Mouse (Mus musculus) liver, adult 2 months (tissue): ENCODE results near the gene Maea. TPM values are rescaled to one million over a fixed set of nuclear protein-coding genes. Genes with fewer than 3 reads are reported as not detected.

ENCODE experiments used
- DNase-seq: peaks from one replicate; pipeline ENCODE4 v3.0.0-alpha.2; 2011; ENCODE audit warnings: low read depth, low spot score; ENCODE audit errors: extremely low read depth
- H3K27ac ChIP-seq: fragments of 200-500 bp; replicated peaks from 2 replicates; pipeline ENCODE4 v1.5.1; 2012; ENCODE audit warnings: low read depth, mild to moderate bottlenecking, control low read depth, inconsistent platforms, low read length; ENCODE audit not compliant: insufficient read depth
- H3K27me3 ChIP-seq: fragments of 200-500 bp; 2 replicates; pipeline ENCODE4 v1.6.1; 2012; ENCODE audit warnings: mild to moderate bottlenecking, moderate library complexity, low read length, inconsistent platforms; ENCODE audit not compliant: control insufficient read depth, insufficient read depth
- H3K36me3 ChIP-seq: fragments of 200-500 bp; 2 replicates; pipeline ENCODE4 v1.6.1; 2012; ENCODE audit warnings: low read length, inconsistent platforms; ENCODE audit not compliant: control insufficient read depth, insufficient read depth
- H3K4me1 ChIP-seq: fragments of 200-500 bp; 2 replicates; pipeline ENCODE4 v1.6.1; 2011; ENCODE audit warnings: low read length; ENCODE audit not compliant: control insufficient read depth, insufficient read depth
- H3K4me3 ChIP-seq: fragments of 200-500 bp; 2 replicates; pipeline ENCODE4 v1.5.1; 2011; ENCODE audit warnings: low read depth, mild to moderate bottlenecking, control low read depth, low read length, moderate library complexity; ENCODE audit not compliant: insufficient read depth
- H3K79me2 ChIP-seq: fragments of 200-500 bp; 2 replicates; pipeline ENCODE4 v1.6.1; 2012; ENCODE audit warnings: inconsistent platforms, mild to moderate bottlenecking, low read length, moderate library complexity; ENCODE audit not compliant: control insufficient read depth, insufficient read depth
- H3K9ac ChIP-seq: fragments of 200-500 bp; 2 replicates; pipeline ENCODE4 v1.6.1; 2012; ENCODE audit warnings: low read depth, mild to moderate bottlenecking, control low read depth, inconsistent platforms, low read length
- CTCF ChIP-seq: fragments of 200-500 bp; IDR thresholded peaks from 2 replicates; pipeline ENCODE4 v1.5.1; 2011; ENCODE audit warnings: low read depth, low read length, control low read depth
- POLR2A ChIP-seq: fragments of 200-500 bp; IDR thresholded peaks from 2 replicates; pipeline ENCODE4 v1.6.1; 2011; ENCODE audit warnings: low read length, control low read depth; ENCODE audit not compliant: insufficient read depth; ENCODE audit errors: extremely low read depth
- WGBS: fragments of 180-500 bp; shearing (Covaris S2); methylation state at CpG from one replicate; pipeline ENCODE4 v1.1.7; 2018; 5-methylcytosine and 5-hydroxymethylcytosine counted together
- polyA plus RNA-seq: library from polyadenylated mRNA; depleted of rRNA; stranded (reverse); fragments of >200 nt; gene quantifications from 2 replicates; pipeline ENCODE4 v1.2.3, GENCODE M21; 2012
- total RNA-seq: library from RNA; depleted of rRNA; stranded (reverse); fragments of >200 nt; gene quantifications from 2 replicates; pipeline ENCODE4 v1.2.3, GENCODE M21; 2014

Gene Maea
- total and polyA plus RNA-seq, 2 experiments = 26.0 to 46.6 TPM

GRCm38 (mm10) chr5:33368651-33369050, 33.3 kb downstream of the Maea start:
- H3K27ac ChIP-seq = no peak overlapping the region
- H3K4me1 ChIP-seq = no peaks in the 10 kb centered on the region
- H3K79me2 ChIP-seq = no peaks in the 10 kb centered on the region
- no peak for TF ChIP-seq POLR2A
- no peak for TF ChIP-seq CTCF
- WGBS = 88% methylated on average over 4 of the region's 4 CpGs
- no peak for DNase-seq
- no peaks in the 10 kb centered on the region for H3K27me3 ChIP-seq
- no peak overlapping the region for H3K4me3 ChIP-seq
- H3K36me3 ChIP-seq = peaks cover 19% of the 10 kb centered on the region
- no peak overlapping the region for H3K9ac ChIP-seq

- Histone ChIP-seq H3K79me2 (no peaks in the 10 kb centered on the region), H3K9ac (no peak overlapping the region), H3K27me3 (no peaks in the 10 kb centered on the region), H3K27ac (no peak overlapping the region), H3K4me1 (no peaks in the 10 kb centered on the region), H3K4me3 (no peak overlapping the region), H3K36me3 (peaks cover 12% of the 10 kb centered on the region)
- DNase-seq = peak; percentile 11
- no peak for TF ChIP-seq POLR2A
- peak; percentile 29; the same call in 1 of the 2 replicates for TF ChIP-seq CTCF
These were observed 35.8 kb downstream of the Maea start for GRCm38 (mm10) chr5:33371137-33371536.

- no peaks in the 10 kb centered on the region for H3K4me1 ChIP-seq
- DNase-seq = no peak
- 88% methylated on average over 4 of the region's 4 CpGs for WGBS
- no peak overlapping the region for H3K27ac ChIP-seq
- TF ChIP-seq POLR2A = no peak
- TF ChIP-seq CTCF = no peak
- no peaks in the 10 kb centered on the region for H3K27me3 ChIP-seq
- H3K79me2 ChIP-seq = no peaks in the 10 kb centered on the region
- no peak overlapping the region for H3K9ac ChIP-seq
- no peak overlapping the region for H3K4me3 ChIP-seq
- H3K36me3 ChIP-seq = peaks cover 12% of the 10 kb centered on the region
These were observed 36.4 kb downstream of the Maea start for GRCm38 (mm10) chr5:33371668-33372067.

GRCm38 (mm10) chr5:33372331-33373038, 37.2 kb downstream of the Maea start:
- no peak overlapping the region for H3K9ac ChIP-seq
- peaks cover 10% of the 10 kb centered on the region for H3K36me3 ChIP-seq
- 79% methylated on average over 18 of the region's 18 CpGs for WGBS
- H3K27me3 ChIP-seq = no peaks in the 10 kb centered on the region
- TF ChIP-seq CTCF (no peak), POLR2A (no peak)
- no peak overlapping the region for H3K4me3 ChIP-seq
- H3K4me1 ChIP-seq = peaks cover 1% of the 10 kb centered on the region; the same call in 1 of the 2 replicates
- no peak for DNase-seq
- no peaks in the 10 kb centered on the region for H3K79me2 ChIP-seq
- H3K27ac ChIP-seq = no peak overlapping the region

GRCm38 (mm10) chr5:33377176-33377575, 41.9 kb downstream of the Maea start:
- Histone ChIP-seq H3K9ac (0 out of 2 replicates have a peak overlapping the region, but pooled peaks have one; percentile 59), H3K36me3 (peaks cover 17% of the 10 kb centered on the region), H3K27ac (no peak overlapping the region), H3K27me3 (no peaks in the 10 kb centered on the region), H3K4me1 (peaks cover 5% of the 10 kb centered on the region), H3K4me3 (0 out of 2 replicates have a peak overlapping the region, but pooled peaks have one; percentile 17), H3K79me2 (no peaks in the 10 kb centered on the region)
- DNase-seq = no peak
- no peak for TF ChIP-seq CTCF
- TF ChIP-seq POLR2A = no peak
- WGBS = 57% methylated on average over 6 of the region's 6 CpGs

GRCm38 (mm10) chr5:33377801-33378301, 42.5 kb downstream of the Maea start:
- peak overlapping the region; percentile 59 for H3K9ac ChIP-seq
- WGBS = under 1% methylated on average over 21 of the region's 21 CpGs
- no peak for DNase-seq

More at GRCm38 (mm10) chr5:33377801-33378301, 42.5 kb downstream of the Maea start:
- no peaks in the 10 kb centered on the region for H3K79me2 ChIP-seq
- H3K4me3 ChIP-seq = peak overlapping the region; percentile 60
- H3K36me3 ChIP-seq = peaks cover 12% of the 10 kb centered on the region
- H3K27ac ChIP-seq = peak overlapping the region; percentile 59
- peaks cover 5% of the 10 kb centered on the region for H3K4me1 ChIP-seq
- TF ChIP-seq POLR2A (no peak), CTCF (no peak)
- H3K27me3 ChIP-seq = no peaks in the 10 kb centered on the region
